Mouse (Mus musculus) limb, embryonic 11.5 days (tissue): ENCODE measurements around the gene Oaz3. TPM values are rescaled to one million over a fixed set of nuclear protein-coding genes. Genes with fewer than 3 reads are reported as not detected.
A peak's percentile ranks its signal among the peaks of the same experiment; 100 is the strongest.

ENCODE experiments used
- ATAC-seq: fragments of 200-750 bp; cut with Nextera tagmentation; 2 replicates; pipeline ENCODE4 v1.8.0; 2017; ENCODE audit warnings: low read depth; ENCODE audit not compliant: insufficient number of reproducible peaks, low FRiP score, low TSS enrichment
- DNase-seq: peaks from one replicate; pipeline ENCODE4 v3.0.0-alpha.2; 2015; ENCODE audit warnings: low spot score
- H3K27ac ChIP-seq: fragments of 300-500 bp; sonication (generic); replicated peaks from 2 replicates; pipeline ENCODE4 v1.5.1; 2014; ENCODE audit warnings: low read depth, mild to moderate bottlenecking, low read length
- H3K27me3 ChIP-seq: fragments of 300-500 bp; sonication (generic); 2 replicates; pipeline ENCODE4 v1.6.1; 2014; ENCODE audit warnings: mild to moderate bottlenecking, low read length, mixed read lengths; ENCODE audit not compliant: control insufficient read depth, insufficient read depth
- H3K36me3 ChIP-seq: fragments of 300-500 bp; sonication (generic); 2 replicates; pipeline ENCODE4 v1.6.1; 2014; ENCODE audit warnings: mild to moderate bottlenecking, low read length, moderate library complexity, mixed read lengths; ENCODE audit not compliant: control insufficient read depth, insufficient read depth
- H3K4me1 ChIP-seq: fragments of 300-500 bp; sonication (generic); 2 replicates; pipeline ENCODE4 v1.6.1; 2014; ENCODE audit warnings: low read length, mixed read lengths; ENCODE audit not compliant: control insufficient read depth, insufficient read depth
- H3K4me2 ChIP-seq: fragments of 300-500 bp; sonication (generic); 2 replicates; pipeline ENCODE4 v1.6.1; 2014; ENCODE audit warnings: low read depth, mild to moderate bottlenecking, moderate library complexity; ENCODE audit not compliant: severe bottlenecking
- H3K4me3 ChIP-seq: fragments of 300-500 bp; sonication (generic); 2 replicates; pipeline ENCODE4 v1.5.1; 2014; ENCODE audit warnings: low read depth, low read length
- H3K9ac ChIP-seq: fragments of 300-500 bp; sonication (generic); 2 replicates; pipeline ENCODE4 v1.6.1; 2014; ENCODE audit warnings: mild to moderate bottlenecking, low read length
- H3K9me3 ChIP-seq: fragments of 300-500 bp; sonication (generic); 2 replicates; pipeline ENCODE4 v1.6.1; 2016; ENCODE audit warnings: low read length; ENCODE audit not compliant: control insufficient read depth
- WGBS: fragments of 180-500 bp; shearing (Covaris S2); extraction: QIAGEN DNeasy Blood & Tissue Kit; methylation state at CpG from one replicate; pipeline ENCODE4 v1.1.7; 2014; 5-methylcytosine and 5-hydroxymethylcytosine counted together
- polyA plus RNA-seq: library from polyadenylated mRNA; unstranded; fragments of >200 nt; fragmentation: Nextera tagmentation; extraction: Ambion mirVana; gene quantifications from 2 replicates; pipeline ENCODE4 v1.2.1, GENCODE M21; 2014

The Oaz3 gene
- polyA plus RNA-seq: 0.31 and 0.36 TPM in 2 replicates

GRCm38 (mm10) chr3:94443597-94443964, at the start of gene Oaz3:
Oaz3 (minus strand) TSS chr3:94443915.
- no peak for DNase-seq
- Histone ChIP-seq H3K27ac (no peak within 1 kb of the TSS), H3K4me1 (no peaks in the 10 kb centered on the region), H3K27me3 (no peaks in the 10 kb centered on the region), H3K4me3 (peak within 1 kb of the TSS; percentile 99), H3K4me2 (peak within 1 kb of the TSS; percentile 74), H3K36me3 (peaks cover 14% of the 10 kb centered on the region), H3K9ac (peak within 1 kb of the TSS; percentile 73), H3K9me3 (no peaks in the 10 kb centered on the region)
- no peak for ATAC-seq
- under 1% methylated on average over 21 of the region's 24 CpGs for WGBS

DNA sequence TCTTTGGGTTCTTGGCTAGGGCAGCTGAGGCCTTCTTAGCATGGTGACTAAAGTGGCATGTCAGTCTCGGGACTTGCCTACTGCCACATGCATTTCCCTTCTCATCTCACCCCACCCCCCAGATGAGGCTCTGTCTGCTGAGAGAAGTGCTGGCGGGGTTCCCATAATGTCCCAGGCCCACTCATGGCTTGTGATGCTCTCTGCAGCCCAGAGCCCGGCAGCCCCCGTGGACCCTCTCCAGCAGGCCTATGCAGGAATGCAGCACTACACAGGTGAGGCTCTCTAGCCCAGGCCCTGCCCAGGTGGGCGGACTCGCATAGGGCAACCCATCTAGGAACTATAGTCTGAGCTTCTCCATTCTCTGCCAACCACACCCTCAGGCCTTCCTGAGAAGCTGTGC, 43.9 kb upstream of the Oaz3 start:
- Histone ChIP-seq H3K9ac (no peak overlapping the region), H3K4me3 (no peak overlapping the region), H3K9me3 (no peaks in the 10 kb centered on the region), H3K27me3 (no peaks in the 10 kb centered on the region), H3K27ac (no peak overlapping the region), H3K36me3 (no peaks in the 10 kb centered on the region; the same call in 1 of the 2 replicates), H3K4me2 (no peak overlapping the region), H3K4me1 (0 out of 2 replicates have a peak, but pooled peaks cover 5% of the 10 kb centered on the region)
- ATAC-seq (no peak), DNase-seq (no peak)
- whole genome bisulfite sequencing: 83% methylated on average over 6 of the region's 6 CpGs

- H3K4me2 ChIP-seq: no peak overlapping the region
- no peaks in the 10 kb centered on the region; the same call in 1 of the 2 replicates for H3K36me3 ChIP-seq
- ATAC-seq (no peak), DNase-seq (no peak)
- H3K4me3 ChIP-seq: no peak overlapping the region
- no peaks in the 10 kb centered on the region for H3K27me3 ChIP-seq
- no peak overlapping the region for H3K27ac ChIP-seq
- no peak overlapping the region for H3K9ac ChIP-seq
- 71% methylated on average over 7 of the region's 7 CpGs for WGBS
- 0 out of 2 replicates have a peak, but pooled peaks cover 5% of the 10 kb centered on the region for H3K4me1 ChIP-seq
- H3K9me3 ChIP-seq: no peaks in the 10 kb centered on the region
Measured at GRCm38 (mm10) chr3:94485922-94486321, 42.2 kb upstream of the Oaz3 start.

DNA sequence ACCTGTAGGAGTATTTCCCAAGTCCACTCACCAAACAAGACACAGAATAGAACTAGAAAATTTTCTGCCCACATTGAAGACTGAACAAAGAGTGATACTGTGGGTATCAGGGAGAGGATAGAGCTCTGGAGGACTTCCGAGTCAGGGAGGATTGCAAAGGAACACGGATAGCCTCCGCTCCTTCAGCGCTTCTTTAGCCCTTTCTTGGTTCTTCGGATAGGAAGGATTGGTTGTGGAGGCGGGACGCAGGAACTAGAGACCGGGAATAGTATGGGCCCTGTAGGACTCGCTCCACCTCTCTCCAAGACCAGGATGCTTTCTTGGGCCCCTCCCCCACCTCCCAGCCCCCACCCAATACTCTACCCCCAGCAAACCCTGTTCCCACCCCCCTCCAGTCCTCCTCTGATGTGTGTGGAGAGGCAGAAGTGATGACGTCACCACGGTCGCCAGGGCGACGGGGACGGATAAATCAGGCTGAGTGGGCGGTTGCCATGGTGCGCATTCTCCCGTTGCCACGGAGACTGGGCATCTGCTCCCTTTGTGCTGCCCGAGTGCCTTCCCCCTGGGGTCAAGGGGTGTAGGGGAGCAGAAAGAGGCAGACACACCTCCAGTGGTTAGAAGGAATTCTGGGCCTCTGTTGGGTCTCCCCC, 40.2 kb upstream of the Oaz3 start:
- peak; percentile 69 for ATAC-seq
- no peaks in the 10 kb centered on the region for H3K36me3 ChIP-seq
- peak overlapping the region; percentile 27; the same call in 1 of the 2 replicates for H3K4me2 ChIP-seq
- H3K27ac ChIP-seq: no peak overlapping the region
- DNase-seq: peak; percentile 80
- H3K9ac ChIP-seq: no peak overlapping the region
- H3K9me3 ChIP-seq: no peaks in the 10 kb centered on the region
- 22% methylated on average over 20 of the region's 20 CpGs for WGBS
- H3K27me3 ChIP-seq: peaks cover 6% of the 10 kb centered on the region; the same call in 1 of the 2 replicates
- H3K4me3 ChIP-seq: no peak overlapping the region
- peaks cover 9% of the 10 kb centered on the region; the same call in 1 of the 2 replicates for H3K4me1 ChIP-seq

GRCm38 (mm10) chr3:94482764-94483385, 39.2 kb upstream of the Oaz3 start:
- no peak overlapping the region for H3K27ac ChIP-seq
- peaks cover 9% of the 10 kb centered on the region; the same call in 1 of the 2 replicates for H3K4me1 ChIP-seq

GRCm38 (mm10) chr3:94481429-94481828, 37.7 kb upstream of the Oaz3 start:
- Histone ChIP-seq H3K36me3 (no peaks in the 10 kb centered on the region), H3K9ac (no peak overlapping the region; the same call in 1 of the 2 replicates), H3K9me3 (no peaks in the 10 kb centered on the region), H3K4me1 (peaks cover 12% of the 10 kb centered on the region; the same call in 1 of the 2 replicates), H3K27ac (no peak overlapping the region), H3K4me3 (no peak overlapping the region), H3K27me3 (peaks cover 8% of the 10 kb centered on the region; the same call in 1 of the 2 replicates), H3K4me2 (no peak overlapping the region)
- no peak for DNase-seq
- ATAC-seq: no peak
- 72% methylated on average over 4 of the region's 4 CpGs for WGBS

More at GRCm38 (mm10) chr3:94482764-94483385, 39.2 kb upstream of the Oaz3 start:
- no peak overlapping the region for H3K9ac ChIP-seq
- WGBS: 86% methylated on average over 17 of the region's 17 CpGs
- no peaks in the 10 kb centered on the region for H3K9me3 ChIP-seq
- H3K27me3 ChIP-seq: peaks cover 8% of the 10 kb centered on the region; the same call in 1 of the 2 replicates
- no peak overlapping the region for H3K4me3 ChIP-seq
- H3K4me2 ChIP-seq: no peak overlapping the region
- no peaks in the 10 kb centered on the region for H3K36me3 ChIP-seq
- DNase-seq: no peak
- no peak for ATAC-seq

DNA sequence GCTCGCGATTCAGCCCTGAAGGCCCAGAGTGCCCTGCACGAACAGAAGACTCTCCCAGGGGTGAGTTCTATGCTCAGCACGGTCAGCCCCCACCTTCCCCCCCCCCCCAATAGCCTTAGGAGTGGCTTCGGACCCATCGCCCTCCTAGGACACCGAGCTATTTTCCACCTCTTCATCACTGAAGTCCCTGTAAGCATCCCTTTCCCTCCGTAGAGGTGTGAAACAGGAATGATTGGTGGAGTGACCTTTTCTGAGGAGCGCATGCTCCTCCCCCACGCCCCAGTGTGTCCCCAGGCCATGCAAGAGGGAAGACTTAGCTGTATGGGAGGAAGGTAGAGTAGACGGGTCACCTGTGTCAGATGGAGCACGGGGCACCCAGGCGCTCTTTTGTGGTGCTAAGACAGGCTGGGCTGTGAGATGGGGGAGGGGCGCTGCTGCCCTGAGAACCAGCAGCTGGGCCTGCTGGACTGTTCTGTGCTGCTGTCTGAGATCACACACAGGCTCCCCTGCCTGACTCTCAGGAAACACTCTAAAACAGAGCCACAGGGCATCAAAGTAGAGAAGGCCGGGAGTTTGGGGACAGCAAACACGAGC, 36.7 kb upstream of the Oaz3 start, which contains the start of gene Riiad1:
Gene Riiad1, minus strand, starts transcription at position 51 of the 594 bp plus-strand sequence.
- DNase-seq (no peak), ATAC-seq (no peak)
- Histone ChIP-seq H3K4me1 (peaks cover 13% of the 10 kb centered on the region; the same call in 1 of the 2 replicates), H3K36me3 (no peaks in the 10 kb centered on the region), H3K9me3 (no peaks in the 10 kb centered on the region), H3K9ac (no peak within 1 kb of the TSS; the same call in 1 of the 2 replicates), H3K4me2 (peak within 1 kb of the TSS; percentile 5; the same call in 1 of the 2 replicates), H3K27me3 (peaks cover 8% of the 10 kb centered on the region; the same call in 1 of the 2 replicates), H3K4me3 (no peak within 1 kb of the TSS), H3K27ac (no peak within 1 kb of the TSS)
- 7% methylated on average over 16 of the region's 16 CpGs for WGBS

DNA sequence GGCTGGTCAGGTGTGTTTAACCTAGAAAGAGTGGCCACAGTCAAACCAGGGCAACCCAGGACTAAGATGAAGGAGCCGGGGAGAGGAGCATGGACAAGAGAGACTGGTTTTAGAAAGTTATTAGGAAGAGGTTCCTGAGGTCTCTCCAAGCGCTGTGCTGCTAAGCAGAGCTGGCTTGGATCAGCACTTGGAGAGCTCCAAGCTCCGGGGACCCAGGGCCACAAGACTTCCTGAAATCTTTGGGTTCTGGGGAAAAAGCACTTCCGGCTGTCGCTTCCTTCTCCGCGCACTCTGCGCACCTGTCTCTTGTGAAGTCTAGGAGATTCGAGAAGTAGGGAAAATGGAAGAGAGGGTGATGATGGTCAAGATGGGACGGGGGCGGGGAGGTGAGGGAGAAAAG, 35.8 kb upstream of the Oaz3 start:
- H3K4me3 ChIP-seq: no peak overlapping the region
- ATAC-seq: no peak
- no peaks in the 10 kb centered on the region for H3K36me3 ChIP-seq
- no peak overlapping the region for H3K27ac ChIP-seq
- DNase-seq: peak; percentile 70
- peaks cover 13% of the 10 kb centered on the region; the same call in 1 of the 2 replicates for H3K4me1 ChIP-seq
- 2% methylated on average over 11 of the region's 11 CpGs for WGBS
- H3K27me3 ChIP-seq: peaks cover 8% of the 10 kb centered on the region; the same call in 1 of the 2 replicates
- peak overlapping the region; percentile 5; the same call in 1 of the 2 replicates for H3K4me2 ChIP-seq
- no peaks in the 10 kb centered on the region for H3K9me3 ChIP-seq
- no peak overlapping the region for H3K9ac ChIP-seq
